Mouse (Mus musculus) CH12.LX (cell line): ENCODE data around the gene Ptprs. TPM values are rescaled to one million over a fixed set of nuclear protein-coding genes. Genes with fewer than 3 reads are reported as not detected.

ENCODE experiments used
- DNase-seq: peaks from one replicate; pipeline ENCODE4 v3.0.0-alpha.2; 2013; ENCODE audit errors: extremely low read depth
- H3K27ac ChIP-seq: 2 replicates; pipeline ENCODE4 v1.5.1; 2012; ENCODE audit warnings: low read depth, mild to moderate bottlenecking, control low read depth, moderate library complexity; ENCODE audit not compliant: insufficient read depth
- H3K27me3 ChIP-seq: replicated peaks from 2 replicates; pipeline ENCODE3; 2012; ENCODE audit warnings: inconsistent platforms
- H3K36me3 ChIP-seq, 2 experiments: replicated peaks in 1 of 2; 2 replicates each; pipeline versions ENCODE3 to v1.6.1; 2012; ENCODE audit warnings: inconsistent platforms in 1 of 2, low read length in 1 of 2, mild to moderate bottlenecking in 1 of 2, mixed read lengths in 1 of 2, moderate library complexity in 1 of 2; ENCODE audit not compliant: control insufficient read depth in 1 of 2, insufficient read depth in 1 of 2
- H3K4me1 ChIP-seq, 2 experiments: 2 replicates each; pipeline ENCODE4 v1.6.1; 2012; ENCODE audit warnings: inconsistent platforms in 1 of 2, moderate library complexity in 1 of 2; ENCODE audit not compliant: insufficient read depth in 2 of 2, control insufficient read depth in 1 of 2
- H3K4me2 ChIP-seq: 2 replicates; pipeline ENCODE4 v1.6.1; 2012; ENCODE audit warnings: low read depth, mild to moderate bottlenecking, control low read depth; ENCODE audit not compliant: poor library complexity, insufficient read depth, severe bottlenecking
- H3K4me3 ChIP-seq, 3 experiments: fragments of 150-350 bp in 1 of 3; sonication (generic) in 1 of 3; replicated peaks in 1 of 3; 2 replicates each; pipeline versions ENCODE3 to v1.5.1; 2011 to 2012; ENCODE audit warnings: low read depth in 2 of 3, low read length in 2 of 3, mild to moderate bottlenecking in 2 of 3, moderate library complexity in 2 of 3, control low read depth in 1 of 3, improper control_type of control experiment in 1 of 3, inconsistent platforms in 1 of 3, mixed read lengths in 1 of 3; ENCODE audit not compliant: poor library complexity in 1 of 3
- H3K79me2 ChIP-seq: replicated peaks from 2 replicates; pipeline ENCODE4 v1.6.1; 2012; ENCODE audit warnings: mild to moderate bottlenecking, moderate library complexity; ENCODE audit not compliant: control insufficient read depth, poor library complexity, insufficient read depth, severe bottlenecking; ENCODE audit errors: extremely low read depth
- H3K9ac ChIP-seq: 2 replicates; pipeline ENCODE4 v1.6.1; 2012; ENCODE audit warnings: low read depth, mild to moderate bottlenecking, control low read depth, moderate library complexity; ENCODE audit not compliant: insufficient read depth
- H3K9me3 ChIP-seq: replicated peaks from 2 replicates; pipeline ENCODE3; 2012; ENCODE audit warnings: low read length, inconsistent platforms, mixed read lengths
- BHLHE40 ChIP-seq: IDR thresholded peaks from 2 replicates; pipeline ENCODE4 v1.6.1; 2011; ENCODE audit warnings: mild to moderate bottlenecking, low read depth, low read length, improper control_type of control experiment
- CHD2 ChIP-seq: IDR thresholded peaks from 2 replicates; pipeline ENCODE4 v1.6.1; 2011; ENCODE audit warnings: low read length, improper control_type of control experiment
- EP300 ChIP-seq: IDR thresholded peaks from 2 replicates; pipeline ENCODE4 v1.6.1; 2011; ENCODE audit warnings: low read length, improper control_type of control experiment
- ETS1 ChIP-seq: conservative IDR thresholded peaks from 2 replicates; pipeline ENCODE4 v1.6.1; 2012; ENCODE audit warnings: low read depth, mild to moderate bottlenecking, inconsistent platforms, low read length, improper control_type of control experiment, moderate library complexity
- IRF4 ChIP-seq: IDR thresholded peaks from 2 replicates; pipeline ENCODE4 v1.6.1; 2014; ENCODE audit warnings: low read depth, mild to moderate bottlenecking, inconsistent platforms, low read length, improper control_type of control experiment
- JUN ChIP-seq: IDR thresholded peaks from 2 replicates; pipeline ENCODE4 v1.6.1; 2011; ENCODE audit warnings: low read depth, mild to moderate bottlenecking, low read length, improper control_type of control experiment, moderate library complexity; ENCODE audit not compliant: insufficient read depth
- MAX ChIP-seq: IDR thresholded peaks from 2 replicates; pipeline ENCODE4 v1.6.1; 2011; ENCODE audit warnings: low read length, improper control_type of control experiment
- MEF2A ChIP-seq: IDR thresholded peaks from 2 replicates; pipeline ENCODE4 v1.6.1; 2014; ENCODE audit warnings: low read depth, mild to moderate bottlenecking, inconsistent platforms, low read length, improper control_type of control experiment, borderline replicate concordance
- MYC ChIP-seq: IDR thresholded peaks from 2 replicates; pipeline ENCODE4 v1.6.1; 2011; ENCODE audit warnings: low read depth, mild to moderate bottlenecking, improper control_type of control experiment, low read length
- NRF1 ChIP-seq: IDR thresholded peaks from 2 replicates; pipeline ENCODE4 v1.6.1; 2014; ENCODE audit warnings: low read depth, mild to moderate bottlenecking, inconsistent platforms, low read length, improper control_type of control experiment, moderate library complexity
- PAX5 ChIP-seq: IDR thresholded peaks from 2 replicates; pipeline ENCODE4 v1.6.1; 2012; ENCODE audit warnings: low read length, inconsistent platforms, mixed read lengths
- POLR2A ChIP-seq: IDR thresholded peaks from 2 replicates; pipeline ENCODE4 v1.6.1; 2011; ENCODE audit warnings: low read depth, mild to moderate bottlenecking, improper control_type of control experiment, low read length
- RAD21 ChIP-seq: IDR thresholded peaks from 2 replicates; pipeline ENCODE4 v1.6.1; 2011; ENCODE audit warnings: low read depth, mild to moderate bottlenecking, low read length, improper control_type of control experiment, moderate library complexity
- SIN3A ChIP-seq: IDR thresholded peaks from 2 replicates; pipeline ENCODE4 v1.6.1; 2012; ENCODE audit warnings: low read length, improper control_type of control experiment, inconsistent platforms
- TBP ChIP-seq: conservative IDR thresholded peaks from 2 replicates; pipeline ENCODE4 v1.6.1; 2011; ENCODE audit warnings: low read depth, low read length, improper control_type of control experiment
- TCF12 ChIP-seq: IDR thresholded peaks from 2 replicates; pipeline ENCODE4 v1.6.1; 2014; ENCODE audit warnings: low read depth, mild to moderate bottlenecking, inconsistent platforms, low read length, improper control_type of control experiment
- USF2 ChIP-seq: conservative IDR thresholded peaks from 2 replicates; pipeline ENCODE4 v1.6.1; 2011; ENCODE audit warnings: low read depth, low read length, improper control_type of control experiment
- ZKSCAN1 ChIP-seq: IDR thresholded peaks from 2 replicates; pipeline ENCODE4 v1.6.1; 2012; ENCODE audit warnings: low read depth, inconsistent platforms, low read length, improper control_type of control experiment, borderline replicate concordance
- ZNF384 ChIP-seq: IDR thresholded peaks from 2 replicates; pipeline ENCODE4 v1.6.1; 2012; ENCODE audit warnings: low read depth, low read length, improper control_type of control experiment, inconsistent platforms
- dilution Hi-C: fragments of 300-500 bp; cut with MboI; formaldehyde crosslinking; loops from 2 replicates; pipeline ENCODE4 v1.14.3; 2020; ENCODE audit warnings: low sequenced_read_pairs; ENCODE audit not compliant: extremely low pct_unique_long_range_greater_than_20kb, extremely low pct_ligation_motif_present
- in situ Hi-C: fragments of 300-500 bp; cut with MboI; formaldehyde crosslinking; loops from 3 replicates; pipeline ENCODE4 v1.14.3; 2019; ENCODE audit warnings: low sequenced_read_pairs, low pct_ligation_motif_present, low pct_unique_long_range_greater_than_20kb, mixed read lengths
- polyA plus RNA-seq: library from polyadenylated mRNA; unstranded; fragments of >175 nt; gene quantifications from 2 replicates; pipeline ENCODE4 v1.2.1, GENCODE M21; 2012; ENCODE audit warnings: low read depth; ENCODE audit not compliant: insufficient read length
- total RNA-seq, 2 experiments: library from RNA; depleted of rRNA; stranded (reverse); fragments of 300-350 nt in 1 of 2; fragments of >200 nt in 1 of 2; gene quantifications; 2 replicates each; pipeline ENCODE4 v1.2.3; 2012 to 2014

Gene Ptprs
- total and polyA plus RNA-seq, 3 experiments = 11.3 to 41.1 (median 27.0) TPM

DNA sequence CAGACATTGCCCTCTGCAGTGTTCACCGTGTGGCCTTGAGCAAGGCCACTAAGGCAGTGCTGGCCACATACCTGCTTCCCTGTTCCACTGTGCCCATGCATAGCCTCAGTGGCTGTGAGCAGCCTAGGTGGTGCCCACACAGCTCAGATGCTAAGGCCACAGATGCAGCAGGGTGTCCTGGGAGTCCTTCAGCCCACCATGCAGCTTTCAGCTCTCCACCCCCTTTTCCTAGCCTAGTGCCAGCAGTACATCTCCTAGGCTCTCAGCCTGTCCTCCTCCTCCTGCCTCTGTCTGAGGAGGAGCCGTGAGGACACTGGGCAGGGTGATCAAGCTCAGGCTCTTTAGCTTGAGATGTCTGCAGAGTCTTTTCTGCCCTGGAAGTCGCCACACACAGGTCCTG, 106.2 kb downstream of the Ptprs start:
- Histone ChIP-seq H3K4me1 (no peaks in the 10 kb centered on the region), H3K27ac (no peak overlapping the region), H3K4me3 (no peak overlapping the region), H3K36me3 (peaks cover 11 to 93% of the 10 kb centered on the region in 2 experiments), H3K9me3 (no peaks in the 10 kb centered on the region), H3K27me3 (no peaks in the 10 kb centered on the region), H3K79me2 (no peaks in the 10 kb centered on the region), H3K4me2 (no peak overlapping the region), H3K9ac (no peak overlapping the region)
- TF ChIP-seq NRF1 (no peak), TCF12 (no peak), RAD21 (no peak), JUN (no peak), MAX (no peak), CHD2 (no peak), SIN3A (no peak), POLR2A (no peak), ZNF384 (no peak), MEF2A (no peak), MYC (no peak), PAX5 (no peak), ZKSCAN1 (no peak), BHLHE40 (no peak), USF2 (no peak), IRF4 (no peak)
- in situ Hi-C loops (no loop called here), dilution Hi-C loops (no loop called here)
- DNase-seq = no peak

DNA sequence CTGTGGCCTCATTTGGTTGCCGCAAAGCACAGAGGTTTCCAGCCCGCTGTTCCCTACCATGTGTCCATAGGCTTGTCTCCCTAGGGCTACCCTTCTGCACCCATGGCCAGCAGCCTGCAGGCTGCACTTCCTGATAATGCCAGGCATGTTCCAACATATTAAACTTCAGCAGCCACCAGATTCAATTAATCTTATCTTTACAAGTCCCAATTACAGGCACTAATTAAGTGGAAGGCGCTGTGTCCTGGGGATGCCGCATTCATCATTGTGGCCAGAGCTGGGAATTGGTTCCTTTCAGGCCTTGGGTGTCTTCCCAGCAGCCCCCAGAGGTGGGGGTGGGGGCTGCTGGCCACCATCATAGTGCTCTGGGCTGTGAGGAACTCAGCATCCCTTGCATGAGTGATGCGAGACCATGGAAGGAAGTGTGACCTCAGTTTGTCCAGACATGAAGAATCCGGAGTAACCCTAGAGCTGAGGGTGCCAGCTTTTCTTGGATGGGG, 107.9 kb downstream of the Ptprs start:
- peaks cover 8 to 88% of the 10 kb centered on the region in 2 experiments for H3K36me3 ChIP-seq

More for the DNA sequence above, 107.9 kb downstream of the Ptprs start:
- H3K9ac ChIP-seq = no peak overlapping the region
- no peaks in the 10 kb centered on the region; a peak in 1 of 4 replicates for H3K4me1 ChIP-seq
- H3K79me2 ChIP-seq = no peaks in the 10 kb centered on the region
- H3K27me3 ChIP-seq = no peaks in the 10 kb centered on the region
- TF ChIP-seq EP300 (no peak), TBP (no peak), USF2 (no peak), MEF2A (no peak), BHLHE40 (no peak), ETS1 (no peak)
- TF ChIP-seq, all 38 proteins: peak for 0
- DNase-seq = no peak
- H3K9me3 ChIP-seq = no peaks in the 10 kb centered on the region
- H3K27ac ChIP-seq = no peak overlapping the region
- dilution Hi-C loops (no loop called here), in situ Hi-C loops (loop anchor here (10.0 kb wide), 1 partner anchor 296 kb away; no protein-coding TSS in a partner anchor)
- H3K4me3 ChIP-seq = no peak overlapping the region
- H3K4me2 ChIP-seq = no peak overlapping the region
